Mouse (Mus musculus): ENCODE measurements around the gene Tmem126a. TPM values are rescaled to one million over a fixed set of nuclear protein-coding genes. Genes with fewer than 3 reads are reported as not detected.
A peak's percentile ranks its signal among the peaks of the same experiment; 100 is the strongest.

Tmem126a gene
- polyA plus RNA-seq, 1 experiment from 2014 or later = 137 TPM

- no peaks in the 10 kb centered on the region for H3K27me3 ChIP-seq (replicated peaks)
- no peaks in the 10 kb centered on the region for H3K9me3 ChIP-seq
- no peaks in the 10 kb centered on the region for H3K36me3 ChIP-seq
- peak; percentile 84 for ATAC-seq
- no peaks in the 10 kb centered on the region for H3K4me1 ChIP-seq (replicated peaks)
- peak overlapping the region; percentile 65 for H3K4me2 ChIP-seq (replicated peaks)
- H3K4me3 ChIP-seq (replicated peaks) = peak overlapping the region; percentile 96
- H3K9ac ChIP-seq = peak overlapping the region; percentile 99
- H3K27ac ChIP-seq = peak overlapping the region; percentile 100
- WGBS = under 1% methylated on average over 110 of the region's 123 CpGs
Measured at GRCm38 (mm10) chr7:90443101-90444091, 13.6 kb downstream of the Tmem126a start.

DNA sequence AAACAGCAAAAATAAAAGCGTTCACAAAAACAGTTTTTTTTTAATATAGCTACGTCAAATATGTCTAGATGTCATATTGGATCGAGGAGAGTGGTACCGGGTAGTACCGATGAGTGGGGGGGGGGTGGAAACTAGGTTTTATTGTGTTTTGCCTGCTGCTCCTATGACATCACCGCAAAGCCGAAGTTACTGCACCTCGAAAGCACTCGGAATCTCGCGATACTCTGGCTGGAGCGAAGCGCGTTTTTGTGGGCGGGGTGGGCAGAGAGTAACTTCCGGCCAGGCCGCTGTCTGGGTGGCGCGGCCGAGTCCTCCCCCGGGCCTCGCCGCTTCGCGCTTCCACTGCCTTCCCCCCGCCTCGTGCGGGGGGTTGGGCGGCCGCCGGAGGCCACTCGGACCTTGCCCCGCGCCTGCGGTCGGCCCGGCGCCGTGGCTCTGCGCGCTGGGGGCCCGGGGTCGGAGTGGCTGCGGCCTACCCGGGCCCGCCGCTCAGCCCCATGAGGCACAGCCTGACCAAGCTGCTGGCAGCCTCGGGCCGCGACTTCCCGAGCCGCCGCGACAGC lies 14.4 kb downstream of the Tmem126a start, which contains the start of gene Crebzf:
Gene Crebzf (plus strand): TSS at position 212 of the 563 bp plus-strand sequence.
- WGBS = under 1% methylated on average over 33 of the region's 54 CpGs
- Histone ChIP-seq H3K9ac (peak within 1 kb of the TSS; percentile 99), H3K27ac (peak within 1 kb of the TSS; percentile 100), H3K4me1 (replicated peaks) (no peaks in the 10 kb centered on the region), H3K4me2 (replicated peaks) (peak within 1 kb of the TSS; percentile 65), H3K9me3 (no peaks in the 10 kb centered on the region), H3K4me3 (replicated peaks) (peak within 1 kb of the TSS; percentile 96), H3K27me3 (replicated peaks) (no peaks in the 10 kb centered on the region), H3K36me3 (no peaks in the 10 kb centered on the region)
- ATAC-seq = peak; percentile 97

- H3K4me2 ChIP-seq (replicated peaks) = peak overlapping the region; percentile 54
- H3K27me3 ChIP-seq (replicated peaks) = no peaks in the 10 kb centered on the region
- 0 out of 2 replicates have a peak overlapping the region, but pooled peaks have one; percentile 10 for H3K9ac ChIP-seq
- H3K4me1 ChIP-seq (replicated peaks) = no peaks in the 10 kb centered on the region
- H3K9me3 ChIP-seq = no peaks in the 10 kb centered on the region
- ATAC-seq = peak; percentile 8
- no peaks in the 10 kb centered on the region for H3K36me3 ChIP-seq
- WGBS = 15% methylated on average over 4 of the region's 4 CpGs
- H3K4me3 ChIP-seq (replicated peaks) = peak overlapping the region; percentile 96
- H3K27ac ChIP-seq = no peak overlapping the region
Measured at GRCm38 (mm10) chr7:90442070-90442469, 15.0 kb downstream of the Tmem126a start.

GRCm38 (mm10) chr7:90440044-90440443 lies 17.0 kb downstream of the Tmem126a start:
- no peak overlapping the region for H3K9ac ChIP-seq
- no peak overlapping the region for H3K4me2 ChIP-seq (replicated peaks)
- H3K27ac ChIP-seq = no peak overlapping the region
- no peaks in the 10 kb centered on the region for H3K9me3 ChIP-seq
- no peaks in the 10 kb centered on the region for H3K36me3 ChIP-seq
- no peak for ATAC-seq
- no peaks in the 10 kb centered on the region for H3K4me1 ChIP-seq (replicated peaks)
- 85% methylated on average over 4 of the region's 4 CpGs for WGBS
- H3K27me3 ChIP-seq (replicated peaks) = no peaks in the 10 kb centered on the region
- H3K4me3 ChIP-seq (replicated peaks) = no peak overlapping the region

DNA sequence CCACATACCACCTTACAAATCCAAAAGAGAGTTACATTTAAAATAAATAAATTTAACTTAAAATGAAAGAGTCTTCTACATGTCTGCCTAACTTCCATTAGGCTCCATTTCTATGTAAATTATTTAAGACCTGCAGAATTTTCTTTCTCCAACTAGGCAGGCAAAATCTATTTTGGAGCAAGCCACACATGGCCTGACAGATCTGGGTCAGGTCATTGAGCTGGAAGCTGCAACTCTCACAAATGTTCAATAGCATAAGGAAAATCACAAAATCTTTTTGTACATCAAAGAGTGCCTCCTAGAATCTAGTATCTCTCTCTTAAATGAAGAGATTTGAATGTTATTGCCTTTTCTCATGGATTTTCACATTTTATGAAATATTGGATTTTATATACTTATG lies 24.8 kb downstream of the Tmem126a start:
- H3K4me1 ChIP-seq (replicated peaks) = no peaks in the 10 kb centered on the region; the same call in 1 of the 2 replicates
- H3K4me2 ChIP-seq (replicated peaks) = no peak overlapping the region
- no peaks in the 10 kb centered on the region for H3K27me3 ChIP-seq (replicated peaks)
- no peak for ATAC-seq
- H3K36me3 ChIP-seq = no peaks in the 10 kb centered on the region
- no peaks in the 10 kb centered on the region for H3K9me3 ChIP-seq
- H3K9ac ChIP-seq = no peak overlapping the region
- H3K27ac ChIP-seq = no peak overlapping the region
- no peak overlapping the region for H3K4me3 ChIP-seq (replicated peaks)

DNA sequence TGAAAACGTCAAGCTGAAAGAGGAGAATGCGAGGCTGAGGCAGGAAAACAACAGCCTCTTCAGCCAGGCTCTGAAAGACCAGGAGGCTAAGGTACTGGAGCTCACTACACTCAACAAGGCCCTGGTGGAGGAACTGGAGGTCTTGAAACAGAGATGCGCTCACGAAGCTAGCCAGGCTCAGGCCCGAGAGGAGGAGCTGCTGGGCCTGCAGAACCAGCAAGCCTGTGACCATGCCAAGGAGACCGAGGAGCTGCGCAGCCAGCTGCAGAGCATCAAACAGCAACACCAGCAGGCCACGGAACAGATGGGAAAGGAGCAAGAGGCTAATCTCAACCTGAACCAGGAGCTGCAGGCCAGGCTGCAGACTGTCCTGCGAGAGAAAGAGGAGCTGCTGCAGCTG lies 30.0 kb downstream of the Tmem126a start:
- H3K4me2 ChIP-seq (replicated peaks) = peak overlapping the region; percentile 76
- no peaks in the 10 kb centered on the region for H3K27me3 ChIP-seq (replicated peaks)
- WGBS = 57% methylated on average over 9 of the region's 9 CpGs
- ATAC-seq = no peak
- no peaks in the 10 kb centered on the region for H3K9me3 ChIP-seq
- peaks cover 5% of the 10 kb centered on the region; the same call in 1 of the 2 replicates for H3K4me1 ChIP-seq (replicated peaks)
- no peak overlapping the region for H3K27ac ChIP-seq
- H3K36me3 ChIP-seq = no peaks in the 10 kb centered on the region
- peak overlapping the region; percentile 29; the same call in 1 of the 2 replicates for H3K9ac ChIP-seq
- H3K4me3 ChIP-seq (replicated peaks) = peak overlapping the region; percentile 35

DNA sequence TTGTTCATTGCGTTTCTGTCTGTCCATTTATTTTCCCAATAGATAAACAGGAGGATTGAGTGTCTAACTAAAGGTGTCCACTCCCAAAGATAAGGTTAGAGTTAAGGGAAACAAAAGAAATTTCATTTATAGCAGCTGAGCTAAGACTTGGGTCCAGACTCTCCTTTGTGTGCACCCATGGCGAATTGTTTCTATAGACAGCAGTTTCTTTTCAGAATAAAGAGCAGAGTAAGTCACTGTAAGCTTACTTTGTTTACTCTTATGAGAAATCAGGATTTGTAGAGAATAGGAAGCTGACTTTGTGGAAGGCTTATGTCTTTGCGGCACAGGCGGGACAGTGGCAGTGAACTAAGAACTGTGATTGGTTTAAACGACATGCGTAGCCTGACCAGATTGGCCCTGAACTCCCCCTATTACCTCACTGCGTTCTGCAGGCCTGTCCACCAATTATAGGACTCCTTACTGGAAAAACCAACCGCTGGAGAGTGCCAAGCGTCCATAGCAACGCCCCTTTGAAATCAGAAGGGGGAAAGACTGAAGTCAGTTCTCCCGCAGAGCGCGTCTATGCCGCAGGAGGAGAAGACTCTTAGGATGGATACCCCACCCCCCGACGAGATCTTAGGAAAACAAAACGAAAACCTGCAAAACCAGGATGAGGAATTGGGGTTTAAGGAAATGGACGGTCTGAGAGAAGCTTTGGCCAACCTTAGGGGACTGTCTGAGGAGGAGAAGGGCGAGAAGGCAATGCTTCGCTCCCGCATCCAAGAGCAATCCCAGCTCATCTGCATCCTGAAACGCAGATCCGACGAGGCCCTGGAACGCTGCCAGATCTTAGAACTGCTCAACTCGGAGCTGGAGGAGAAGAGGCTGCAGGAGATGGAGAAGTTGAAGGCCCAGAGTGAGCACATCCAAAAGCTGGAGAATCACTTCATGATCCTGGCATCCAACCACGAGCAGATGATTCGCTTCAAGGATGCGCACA lies 30.7 kb downstream of the Tmem126a start, which contains the start of gene Ccdc89:
Gene Ccdc89 (plus strand): TSS at position 558 of the 982 bp plus-strand sequence.
- Histone ChIP-seq H3K27me3 (replicated peaks) (no peaks in the 10 kb centered on the region), H3K4me1 (replicated peaks) (peaks cover 5% of the 10 kb centered on the region; the same call in 1 of the 2 replicates), H3K27ac (no peak within 1 kb of the TSS), H3K36me3 (no peaks in the 10 kb centered on the region), H3K4me2 (replicated peaks) (peak within 1 kb of the TSS; percentile 76), H3K4me3 (replicated peaks) (peak within 1 kb of the TSS; percentile 35), H3K9me3 (no peaks in the 10 kb centered on the region), H3K9ac (peak within 1 kb of the TSS; percentile 29)
- WGBS = 20% methylated on average over 29 of the region's 29 CpGs
- peak; percentile 100 for ATAC-seq

DNA sequence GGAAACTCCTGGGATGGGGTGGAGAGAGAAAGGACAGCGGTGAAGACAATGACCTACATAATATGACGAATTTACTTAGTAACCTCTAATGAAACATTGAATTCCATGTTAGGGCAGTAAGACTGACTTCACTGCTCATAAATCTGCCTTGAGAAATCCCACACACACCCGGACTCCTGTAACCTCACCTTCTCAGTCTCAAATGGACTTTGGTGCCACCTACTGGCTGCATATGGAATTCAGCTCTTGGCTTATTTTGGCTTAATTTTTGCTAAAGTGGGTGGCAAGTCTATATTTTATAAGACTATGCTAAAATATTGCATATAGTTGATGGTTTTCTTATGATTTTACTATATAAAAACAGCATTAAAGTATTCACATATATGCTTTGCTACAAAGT lies 47.1 kb downstream of the Tmem126a start:
- no peaks in the 10 kb centered on the region for H3K27me3 ChIP-seq (replicated peaks)
- no peak overlapping the region for H3K4me3 ChIP-seq (replicated peaks)
- H3K27ac ChIP-seq = no peak overlapping the region
- H3K36me3 ChIP-seq = no peaks in the 10 kb centered on the region
- no peak overlapping the region for H3K9ac ChIP-seq
- WGBS = 51% methylated on average over 3 of the region's 3 CpGs
- no peak overlapping the region for H3K4me2 ChIP-seq (replicated peaks)
- H3K9me3 ChIP-seq = no peaks in the 10 kb centered on the region
- ATAC-seq = 0 out of 2 replicates have a peak, but pooled peaks have one; percentile 23
- H3K4me1 ChIP-seq (replicated peaks) = no peaks in the 10 kb centered on the region

Other genes starting within 250 kb of the Tmem126a start
- not detected in 2 replicates for gene Ccdc83, start 191.5 kb downstream of the Tmem126a start, polyA plus RNA-seq (2015; fragmentation: Nextera tagmentation; extraction: Ambion mirVana)
- gene Sytl2, start 155.0 kb downstream of the Tmem126a start, polyA plus RNA-seq (2015; fragmentation: Nextera tagmentation; extraction: Ambion mirVana) = 9.4 and 9.9 TPM in 2 replicates
- gene Ccdc89, start 30.7 kb downstream of the Tmem126a start, polyA plus RNA-seq (2015; fragmentation: Nextera tagmentation; extraction: Ambion mirVana) = 0.48 and 0.85 TPM in 2 replicates
- 26.2 and 35.0 TPM in 2 replicates for gene Crebzf, start 14.5 kb downstream of the Tmem126a start, polyA plus RNA-seq (2015; fragmentation: Nextera tagmentation; extraction: Ambion mirVana)
- 34.5 and 34.6 TPM in 2 replicates for gene Tmem126b, start 18.8 kb upstream of the Tmem126a start, polyA plus RNA-seq (2015; fragmentation: Nextera tagmentation; extraction: Ambion mirVana)
- 4.7 and 4.8 TPM in 2 replicates for gene Dlg2, start 19.4 kb upstream of the Tmem126a start, polyA plus RNA-seq (2015; fragmentation: Nextera tagmentation; extraction: Ambion mirVana)

Data from intestine, embryonic 15.5 days (tissue).